Mouse (Mus musculus): ENCODE measurements around the gene Tmem56. TPM values are rescaled to one million over a fixed set of nuclear protein-coding genes. Genes with fewer than 3 reads are reported as not detected.

Tmem56 gene
- polyA plus RNA-seq, 1 experiment from 2014 or later: 0.45 TPM

Other genes with a start within 250 kb of the Tmem56 start
- 3.3 and 3.7 TPM in 2 replicates for gene Rwdd3, start 111.4 kb downstream of the Tmem56 start, polyA plus RNA-seq (2015; fragmentation: Nextera tagmentation; extraction: Ambion mirVana)
- gene Alg14, start 8.7 kb upstream of the Tmem56 start, polyA plus RNA-seq (2015; fragmentation: Nextera tagmentation; extraction: Ambion mirVana): 37.9 and 39.8 TPM in 2 replicates
- 370 and 406 TPM in 2 replicates for gene Cnn3, start 143.4 kb upstream of the Tmem56 start, polyA plus RNA-seq (2015; fragmentation: Nextera tagmentation; extraction: Ambion mirVana)
- gene Slc44a3, start 249.3 kb upstream of the Tmem56 start, polyA plus RNA-seq (2015; fragmentation: Nextera tagmentation; extraction: Ambion mirVana): 1.2 and 2.5 TPM in 2 replicates

Measured in heart, embryonic 16.5 days (tissue).